Mouse (Mus musculus) limb, embryonic 11.5 days (tissue): Measurements from ENCODE around the gene Uhrf1. TPM values are rescaled to one million over a fixed set of nuclear protein-coding genes. Genes with fewer than 3 reads are reported as not detected.

Source experiments
- ATAC-seq: fragments of 200-750 bp; cut with Nextera tagmentation; 2 replicates; pipeline ENCODE4 v1.8.0; 2017; ENCODE audit warnings: low read depth; ENCODE audit not compliant: insufficient number of reproducible peaks, low FRiP score, low TSS enrichment
- DNase-seq: peaks from one replicate; pipeline ENCODE4 v3.0.0-alpha.2; 2015; ENCODE audit warnings: low spot score
- H3K27ac ChIP-seq: fragments of 300-500 bp; sonication (generic); replicated peaks from 2 replicates; pipeline ENCODE4 v1.5.1; 2014; ENCODE audit warnings: low read depth, mild to moderate bottlenecking, low read length
- H3K27me3 ChIP-seq: fragments of 300-500 bp; sonication (generic); 2 replicates; pipeline ENCODE4 v1.6.1; 2014; ENCODE audit warnings: mild to moderate bottlenecking, low read length, mixed read lengths; ENCODE audit not compliant: control insufficient read depth, insufficient read depth
- H3K36me3 ChIP-seq: fragments of 300-500 bp; sonication (generic); 2 replicates; pipeline ENCODE4 v1.6.1; 2014; ENCODE audit warnings: mild to moderate bottlenecking, low read length, moderate library complexity, mixed read lengths; ENCODE audit not compliant: control insufficient read depth, insufficient read depth
- H3K4me1 ChIP-seq: fragments of 300-500 bp; sonication (generic); 2 replicates; pipeline ENCODE4 v1.6.1; 2014; ENCODE audit warnings: low read length, mixed read lengths; ENCODE audit not compliant: control insufficient read depth, insufficient read depth
- H3K4me2 ChIP-seq: fragments of 300-500 bp; sonication (generic); 2 replicates; pipeline ENCODE4 v1.6.1; 2014; ENCODE audit warnings: low read depth, mild to moderate bottlenecking, moderate library complexity; ENCODE audit not compliant: severe bottlenecking
- H3K4me3 ChIP-seq: fragments of 300-500 bp; sonication (generic); 2 replicates; pipeline ENCODE4 v1.5.1; 2014; ENCODE audit warnings: low read depth, low read length
- H3K9ac ChIP-seq: fragments of 300-500 bp; sonication (generic); 2 replicates; pipeline ENCODE4 v1.6.1; 2014; ENCODE audit warnings: mild to moderate bottlenecking, low read length
- H3K9me3 ChIP-seq: fragments of 300-500 bp; sonication (generic); 2 replicates; pipeline ENCODE4 v1.6.1; 2016; ENCODE audit warnings: low read length; ENCODE audit not compliant: control insufficient read depth
- WGBS: fragments of 180-500 bp; shearing (Covaris S2); extraction: QIAGEN DNeasy Blood & Tissue Kit; methylation state at CpG from one replicate; pipeline ENCODE4 v1.1.7; 2014; 5-methylcytosine and 5-hydroxymethylcytosine counted together
- polyA plus RNA-seq: library from polyadenylated mRNA; unstranded; fragments of >200 nt; fragmentation: Nextera tagmentation; extraction: Ambion mirVana; gene quantifications from 2 replicates; pipeline ENCODE4 v1.2.1, GENCODE M21; 2014

The Uhrf1 gene
- polyA plus RNA-seq, 1 experiment from 2014 or later: 153 TPM

DNA sequence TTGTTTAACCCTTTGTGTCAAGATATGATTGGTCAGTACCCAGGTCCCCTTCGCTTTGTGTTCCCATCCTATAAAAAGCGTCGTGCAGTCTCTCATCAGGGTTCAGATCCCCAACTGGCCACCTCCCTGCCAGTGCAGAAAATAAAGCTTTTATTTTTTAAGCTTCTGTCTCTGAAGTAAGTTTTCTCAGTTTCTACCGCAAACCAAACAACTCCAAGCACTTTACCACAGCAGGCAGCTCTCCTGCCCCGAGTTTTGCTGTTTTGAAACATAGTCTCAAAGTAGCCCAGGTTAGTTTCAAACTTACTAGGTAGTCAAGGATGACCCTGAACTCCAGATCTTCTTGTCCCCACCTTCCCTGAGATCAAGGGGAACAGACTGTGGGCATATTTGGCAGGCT is 24.8 kb upstream of the Uhrf1 start:
- ATAC-seq (no peak), DNase-seq (no peak)
- no peak overlapping the region for H3K9ac ChIP-seq
- no peak overlapping the region for H3K4me3 ChIP-seq
- H3K27ac ChIP-seq: no peak overlapping the region
- peaks cover 13% of the 10 kb centered on the region for H3K36me3 ChIP-seq
- 0 out of 2 replicates have a peak, but pooled peaks cover 2% of the 10 kb centered on the region for H3K4me1 ChIP-seq
- no peaks in the 10 kb centered on the region for H3K27me3 ChIP-seq
- H3K9me3 ChIP-seq: no peaks in the 10 kb centered on the region
- no peak overlapping the region for H3K4me2 ChIP-seq
- 92% methylated on average over 5 of the region's 5 CpGs for WGBS

GRCm38 (mm10) chr17:56279481-56280155 is 23.5 kb upstream of the Uhrf1 start:
- DNase-seq (no peak), ATAC-seq (no peak)
- Histone ChIP-seq H3K9me3 (no peaks in the 10 kb centered on the region), H3K27ac (no peak overlapping the region), H3K4me2 (no peak overlapping the region), H3K9ac (no peak overlapping the region), H3K4me3 (no peak overlapping the region), H3K4me1 (0 out of 2 replicates have a peak, but pooled peaks cover 2% of the 10 kb centered on the region), H3K36me3 (peaks cover 13% of the 10 kb centered on the region), H3K27me3 (no peaks in the 10 kb centered on the region)
- WGBS: 76% methylated on average over 12 of the region's 12 CpGs

- Histone ChIP-seq H3K4me3 (no peak overlapping the region), H3K4me2 (no peak overlapping the region), H3K4me1 (no peaks in the 10 kb centered on the region), H3K9me3 (no peaks in the 10 kb centered on the region), H3K9ac (no peak overlapping the region), H3K27me3 (no peaks in the 10 kb centered on the region), H3K36me3 (peaks cover 20% of the 10 kb centered on the region), H3K27ac (no peak overlapping the region)
- DNase-seq (no peak), ATAC-seq (no peak)
- 90% methylated on average over 12 of the region's 12 CpGs for WGBS
These were observed 21.9 kb upstream of the Uhrf1 start for GRCm38 (mm10) chr17:56281193-56281592.

GRCm38 (mm10) chr17:56282802-56283201 is 20.3 kb upstream of the Uhrf1 start:
- Histone ChIP-seq H3K36me3 (peaks cover 23% of the 10 kb centered on the region), H3K27ac (no peak overlapping the region), H3K9ac (no peak overlapping the region), H3K9me3 (no peaks in the 10 kb centered on the region), H3K4me2 (no peak overlapping the region), H3K27me3 (no peaks in the 10 kb centered on the region), H3K4me1 (peaks cover 3% of the 10 kb centered on the region), H3K4me3 (no peak overlapping the region)
- ATAC-seq (no peak), DNase-seq (no peak)
- 90% methylated on average over 4 of the region's 4 CpGs for WGBS

GRCm38 (mm10) chr17:56283316-56283715 is 19.8 kb upstream of the Uhrf1 start:
- H3K4me2 ChIP-seq: no peak overlapping the region
- no peak for DNase-seq
- H3K36me3 ChIP-seq: peaks cover 22% of the 10 kb centered on the region
- H3K9me3 ChIP-seq: no peaks in the 10 kb centered on the region
- 93% methylated on average over 8 of the region's 8 CpGs for WGBS
- no peaks in the 10 kb centered on the region for H3K27me3 ChIP-seq
- ATAC-seq: no peak
- no peak overlapping the region for H3K4me3 ChIP-seq
- H3K27ac ChIP-seq: no peak overlapping the region
- H3K9ac ChIP-seq: no peak overlapping the region
- peaks cover 7% of the 10 kb centered on the region for H3K4me1 ChIP-seq

DNA sequence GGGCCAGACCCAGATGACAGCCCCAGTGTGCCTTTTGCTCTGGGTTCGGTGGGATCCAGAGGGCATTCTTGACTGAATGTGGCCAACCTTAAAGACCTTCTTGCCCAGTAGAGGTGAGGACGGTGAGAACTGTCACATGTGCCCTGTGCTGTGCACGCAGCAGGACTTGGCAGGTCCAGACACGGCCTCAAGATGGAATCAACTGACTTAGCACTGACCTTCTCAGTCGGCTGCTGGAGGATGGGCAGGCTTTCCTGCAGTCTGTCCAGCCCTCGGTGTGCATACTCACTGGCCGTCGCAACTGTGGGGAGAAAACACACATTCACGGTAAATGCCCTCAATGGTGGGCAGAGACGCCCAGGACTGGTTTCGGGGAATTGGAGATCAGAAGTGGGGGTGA is 17.1 kb upstream of the Uhrf1 start:
- Histone ChIP-seq H3K36me3 (peaks cover 15% of the 10 kb centered on the region), H3K4me1 (peaks cover 27% of the 10 kb centered on the region), H3K9me3 (no peaks in the 10 kb centered on the region), H3K27ac (no peak overlapping the region), H3K4me3 (no peak overlapping the region), H3K9ac (no peak overlapping the region), H3K27me3 (no peaks in the 10 kb centered on the region), H3K4me2 (no peak overlapping the region)
- ATAC-seq: no peak
- no peak for DNase-seq
- WGBS: 93% methylated on average over 11 of the region's 11 CpGs

- no peak for ATAC-seq
- Histone ChIP-seq H3K9ac (0 out of 2 replicates have a peak overlapping the region, but pooled peaks have one; percentile 17), H3K4me1 (peaks cover 33% of the 10 kb centered on the region), H3K4me2 (no peak overlapping the region; the same call in 1 of the 2 replicates), H3K4me3 (no peak overlapping the region), H3K27ac (no peak overlapping the region), H3K27me3 (no peaks in the 10 kb centered on the region), H3K9me3 (no peaks in the 10 kb centered on the region), H3K36me3 (peaks cover 10% of the 10 kb centered on the region)
- no peak for DNase-seq
- WGBS: 65% methylated on average over 3 of the region's 3 CpGs
These were observed 15.3 kb upstream of the Uhrf1 start for GRCm38 (mm10) chr17:56287830-56288229.

- no peak for ATAC-seq
- Histone ChIP-seq H3K27me3 (no peaks in the 10 kb centered on the region), H3K36me3 (peaks cover 10% of the 10 kb centered on the region), H3K4me2 (peak overlapping the region; percentile 85), H3K9ac (peak overlapping the region; percentile 62), H3K9me3 (no peaks in the 10 kb centered on the region), H3K4me1 (peaks cover 33% of the 10 kb centered on the region), H3K27ac (peak overlapping the region; percentile 95), H3K4me3 (peak overlapping the region; percentile 55)
- no peak for DNase-seq
- 26% methylated on average over 3 of the region's 3 CpGs for WGBS
These were observed 14.3 kb upstream of the Uhrf1 start for GRCm38 (mm10) chr17:56288866-56289265.
